Mouse (Mus musculus) kidney, adult 2 months (tissue): ENCODE measurements at regions not wholly inside any gene's neighbourhood (a gene's known extent, or its start where the extent isn't known, plus 50 kb on each side); places are given as distances from the start of the nearest gene placed in this dataset.

Source experiments
- CTCF ChIP-seq: fragments of 200-500 bp; conservative IDR thresholded peaks from 2 replicates; pipeline ENCODE4 v1.5.1; 2011; ENCODE audit warnings: low read depth, mild to moderate bottlenecking, control low read depth, low read length, moderate library complexity, mixed read lengths; ENCODE audit not compliant: insufficient read depth, insufficient read length
- POLR2A ChIP-seq: fragments of 200-500 bp; IDR thresholded peaks from one replicate; pipeline ENCODE4 v1.6.1; 2011; ENCODE audit warnings: low read depth, low read length, control low read depth

DNA sequence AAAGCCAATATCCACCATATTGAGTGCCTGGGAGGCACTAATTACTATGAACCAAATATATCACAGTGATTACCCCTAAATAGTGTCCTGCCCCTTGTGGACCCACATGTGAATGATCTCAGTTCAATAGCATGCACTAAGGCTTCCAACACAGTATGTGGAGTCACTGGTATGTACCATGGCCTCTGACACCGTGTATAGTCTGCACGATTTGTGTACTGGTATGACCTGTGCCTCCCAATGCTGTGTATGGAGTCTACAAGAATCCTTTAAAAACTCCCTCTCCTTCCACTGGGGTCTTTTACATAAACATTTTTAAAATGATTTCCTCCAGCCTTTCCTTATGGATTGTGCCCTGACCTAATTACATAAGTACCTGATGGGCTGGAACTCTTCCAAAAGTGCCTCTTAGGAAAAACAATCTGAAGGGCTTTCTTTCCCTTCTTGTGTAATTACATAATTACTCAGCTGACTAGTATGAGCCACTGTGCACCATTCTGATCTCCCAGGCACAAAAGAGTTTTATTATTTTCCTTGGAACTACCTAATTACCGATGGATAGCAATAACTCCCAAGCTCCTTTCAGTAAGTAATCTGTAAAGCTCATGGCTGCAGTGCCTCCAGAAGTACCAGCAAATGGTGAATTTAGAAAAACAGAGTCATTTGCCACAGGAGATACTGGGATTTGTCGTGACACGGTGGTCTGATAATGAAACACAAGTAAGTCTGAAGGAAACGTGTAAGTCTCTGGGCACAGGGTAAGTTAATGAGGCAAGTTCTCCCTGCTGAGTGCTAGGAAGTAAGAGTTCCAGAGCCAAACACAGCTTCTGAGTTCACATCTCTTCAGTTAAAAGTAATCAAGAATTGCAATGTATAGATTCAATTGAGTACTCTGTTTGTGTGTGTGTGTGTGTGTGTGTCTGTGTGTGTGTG is 135.8 kb upstream of the Rarb start:
- TF ChIP-seq CTCF (no peak), POLR2A (no peak)
